Mouse (Mus musculus) left cerebral cortex, postnatal 25 days (tissue): ENCODE results near the gene Cbx4. TPM values are rescaled to one million over a fixed set of nuclear protein-coding genes. Genes with fewer than 3 reads are reported as not detected.
"Not testable (repeated sequence)": the region's sequence is repeated elsewhere in the genome, so short reads cannot be mapped to it uniquely, and the experiment has no call there.

ENCODE experiments used
- DNase-seq, 2 experiments: peaks; one replicate each; pipeline ENCODE4 v3.0.0; 2022; ENCODE audit warnings: low spot score in 2 of 2, mixed read lengths in 1 of 2
- intact Hi-C: fragments of 180-260 bp; cut with DNase I; formaldehyde crosslinking; loops from one replicate; pipeline ENCODE4 v1.15.1; 2025
- total RNA-seq, 2 experiments: library from RNA; stranded (reverse); gene quantifications; 2 replicates each; pipeline ENCODE4 v1.2.3; 2021

The Cbx4 gene
- total RNA-seq, 2 experiments from 2014 or later, result 59.5 to 66.2 TPM

DNA sequence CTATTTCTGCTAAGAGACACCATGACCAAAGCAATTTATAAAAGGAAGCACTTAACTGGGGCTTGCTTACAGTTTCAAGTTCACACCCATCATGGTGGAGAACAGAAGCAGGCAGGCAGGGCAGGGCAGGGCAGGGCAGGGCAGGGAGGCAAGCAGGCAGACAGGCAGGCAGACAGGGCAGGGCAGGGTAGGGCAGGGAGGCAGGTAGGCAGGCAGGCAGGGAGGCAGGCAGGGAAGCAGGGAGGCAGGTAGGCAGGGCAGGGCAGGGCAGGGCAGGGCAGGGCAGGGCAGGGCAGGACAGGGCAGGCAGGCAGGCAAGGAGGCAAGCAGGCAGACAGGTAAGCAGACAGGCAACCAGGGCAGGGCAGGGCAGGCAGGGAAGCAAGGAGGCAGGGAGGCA lies 26.7 kb upstream of the Cbx4 start:
- intact Hi-C loops, result loop anchor here (5.0 kb wide), 1 partner anchor 75 kb away; no protein-coding TSS in a partner anchor
- no peak for DNase-seq

DNA sequence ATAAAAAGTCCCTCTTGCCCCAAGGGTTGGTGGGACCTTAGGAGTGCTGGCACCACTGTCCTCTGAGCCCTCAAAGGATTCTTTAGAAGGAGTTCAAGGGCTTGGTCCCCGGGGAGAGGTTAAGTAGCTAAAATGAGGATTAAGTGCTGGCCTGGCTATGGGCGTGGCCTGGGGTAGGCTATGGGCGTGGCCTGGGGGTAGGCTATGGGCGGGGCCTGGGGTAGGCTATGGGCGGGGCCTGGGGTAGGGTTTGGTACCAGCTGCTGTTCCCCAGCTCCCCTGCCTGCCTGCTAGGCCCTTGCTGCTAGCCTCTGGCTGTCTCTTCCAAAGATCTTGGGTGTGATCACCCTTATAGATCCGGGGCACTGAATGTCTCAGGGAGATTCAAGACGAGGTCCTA lies 25.3 kb upstream of the Cbx4 start:
- intact Hi-C loops, result loop anchor here (5.0 kb wide), 1 partner anchor 76 kb away; no protein-coding TSS in a partner anchor
- no peak for DNase-seq

DNA sequence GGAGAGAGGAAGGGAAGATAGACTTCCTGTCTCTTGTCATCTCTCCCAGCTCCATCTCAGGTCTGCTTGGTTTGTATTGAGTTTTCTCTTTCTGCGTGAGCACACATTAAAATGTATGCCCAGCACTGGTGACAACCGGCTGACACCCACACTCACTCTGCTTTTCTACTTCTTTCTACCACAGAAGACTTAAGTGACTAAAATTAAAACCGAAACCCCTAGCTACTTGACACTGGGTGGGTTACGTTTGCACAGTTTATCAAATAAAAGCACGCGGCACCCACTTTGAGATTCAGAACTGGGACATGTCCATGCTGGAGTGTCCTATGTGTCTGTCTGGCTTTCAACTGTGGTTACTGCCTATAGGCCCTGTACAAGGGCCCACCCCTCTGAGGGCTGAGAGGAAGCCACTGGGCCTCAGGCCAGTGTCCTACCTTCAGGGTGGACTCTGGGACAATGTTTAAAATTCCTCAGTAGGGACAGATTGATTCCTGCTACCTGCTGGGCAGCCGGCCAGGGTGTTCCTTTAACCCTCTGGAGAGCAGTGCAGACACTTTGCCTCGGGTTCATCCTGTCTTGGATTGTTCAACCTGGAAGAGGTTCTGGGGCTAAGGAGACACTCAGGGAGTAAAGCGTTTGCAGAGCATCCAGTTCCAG lies 23.5 kb upstream of the Cbx4 start:
- DNase-seq, result peak in 1 of 2 experiments; percentile 34
- intact Hi-C loops, result loop anchor here (5.0 kb wide), 1 partner anchor 78 kb away; no protein-coding TSS in a partner anchor

DNA sequence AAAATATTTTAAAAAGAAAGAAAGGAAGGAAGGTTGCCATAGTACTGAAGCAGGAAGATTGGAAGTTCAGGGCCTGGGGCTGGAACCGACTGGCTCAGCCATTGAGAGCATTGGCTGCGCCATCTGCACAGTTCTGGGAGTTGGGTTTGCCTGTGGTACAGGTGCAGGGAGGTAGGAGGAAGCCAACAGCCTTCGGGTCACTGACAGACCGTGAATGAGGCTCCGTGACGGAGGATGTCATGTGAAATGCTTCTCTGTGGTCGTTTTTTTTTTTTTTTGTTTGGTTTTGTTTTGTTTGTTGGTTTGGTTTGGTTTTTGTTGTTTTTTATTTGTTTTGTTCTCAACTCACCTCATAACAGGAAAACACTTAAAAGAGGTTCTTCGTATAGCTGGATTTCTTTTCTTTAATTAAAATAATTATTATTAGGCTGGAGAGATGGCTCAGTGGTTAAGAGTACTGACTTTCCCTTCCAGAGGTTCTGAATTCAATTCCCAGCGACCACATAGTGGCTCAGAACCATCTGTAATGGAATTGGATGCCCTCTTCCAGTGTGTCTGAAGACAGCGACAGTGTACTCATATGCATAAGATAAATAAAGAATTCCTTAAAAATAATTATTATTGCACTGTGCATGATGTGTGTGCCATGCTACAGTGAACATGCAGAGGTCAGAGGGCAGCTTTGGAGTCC lies 22.7 kb upstream of the Cbx4 start:
- DNase-seq, result no peak
- intact Hi-C loops, result no loop called here

DNA sequence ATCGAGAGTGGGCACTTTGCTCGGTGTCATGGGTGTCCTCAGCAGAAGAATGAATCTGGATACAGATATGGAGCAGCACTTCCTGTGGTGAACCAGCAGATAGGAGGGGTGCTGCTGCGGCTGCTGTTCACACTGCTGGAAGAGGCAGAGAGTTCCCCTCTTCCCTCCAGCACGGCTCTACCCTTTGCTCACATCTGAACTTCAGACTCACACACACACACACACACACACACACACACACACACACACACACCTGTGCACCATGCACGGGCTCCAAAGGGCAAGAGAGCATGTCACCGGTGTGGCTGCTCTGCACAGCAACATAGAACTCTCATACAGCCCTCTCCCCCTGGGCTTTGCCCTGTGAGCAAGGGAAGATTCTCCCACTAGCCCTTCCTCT lies 20.3 kb upstream of the Cbx4 start:
- DNase-seq, result no peak
- intact Hi-C loops, result no loop called here

DNA sequence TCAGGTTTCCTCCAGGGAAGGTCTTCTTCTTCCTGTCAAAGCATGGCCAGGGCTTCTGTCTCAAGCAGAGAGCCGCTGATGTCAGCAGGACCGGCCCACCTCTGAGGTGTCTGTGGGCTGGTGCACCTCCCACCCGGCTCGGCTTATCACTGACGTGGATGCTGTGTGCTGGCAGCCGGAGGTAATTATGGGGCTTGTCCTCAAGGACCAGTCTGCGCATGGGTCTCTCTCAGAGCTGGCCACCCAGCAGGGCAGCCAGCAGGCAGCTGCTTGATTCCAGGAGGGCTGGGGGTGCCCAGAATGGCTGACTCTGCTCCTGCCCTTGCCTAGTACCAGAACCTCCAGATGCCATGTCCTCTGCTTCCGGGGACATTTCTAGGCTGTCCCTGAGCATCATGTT lies 19.7 kb upstream of the Cbx4 start:
- intact Hi-C loops, result no loop called here

DNA sequence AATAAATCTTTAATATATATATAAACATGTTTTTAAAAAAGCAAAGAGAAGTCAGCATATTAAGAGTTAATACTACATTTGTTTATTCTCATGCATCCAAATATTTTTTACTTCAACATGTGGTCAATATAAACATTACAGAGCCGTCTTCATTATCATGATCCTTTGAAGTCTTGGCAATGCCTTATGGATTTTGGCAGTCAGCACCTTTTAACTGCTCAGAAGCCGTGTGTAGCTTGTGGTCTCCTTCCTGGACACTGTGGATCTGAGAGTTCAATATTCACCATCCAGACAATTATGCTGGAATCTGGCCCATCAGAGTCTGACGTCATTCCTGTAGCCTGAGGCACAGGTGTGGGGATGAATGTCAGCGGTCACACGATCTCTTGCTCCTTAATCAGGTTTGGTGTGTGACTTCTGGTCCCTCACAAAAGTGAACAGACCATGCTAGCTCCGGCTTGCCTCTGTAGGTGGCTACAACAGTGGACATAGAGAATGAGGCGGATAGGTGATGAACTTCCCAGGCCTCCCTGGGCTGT lies 19.1 kb upstream of the Cbx4 start:
- no peak for DNase-seq
- intact Hi-C loops, result no loop called here

More for the DNA sequence above, 19.7 kb upstream of the Cbx4 start:
- no peak for DNase-seq

DNA sequence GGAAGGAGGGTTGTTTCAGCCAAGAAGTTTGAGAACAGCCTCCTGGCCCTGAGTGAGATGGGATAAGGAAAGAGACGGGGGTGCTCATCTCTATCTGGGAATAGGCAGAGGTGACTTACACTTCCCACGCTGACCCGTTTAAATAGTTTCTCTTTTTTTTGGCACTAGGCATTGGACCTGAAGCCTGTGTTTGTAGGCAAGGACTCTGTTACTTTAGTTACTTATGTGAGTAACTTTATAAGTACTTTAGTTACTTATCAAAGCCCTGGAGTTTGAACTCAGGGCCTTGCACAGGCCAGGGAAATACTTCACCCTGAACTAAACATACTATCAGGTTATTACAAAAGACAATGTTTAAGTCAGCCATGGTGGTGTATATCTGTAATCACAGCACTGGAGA lies 18.0 kb upstream of the Cbx4 start:
- no peak for DNase-seq
- intact Hi-C loops, result no loop called here

DNA sequence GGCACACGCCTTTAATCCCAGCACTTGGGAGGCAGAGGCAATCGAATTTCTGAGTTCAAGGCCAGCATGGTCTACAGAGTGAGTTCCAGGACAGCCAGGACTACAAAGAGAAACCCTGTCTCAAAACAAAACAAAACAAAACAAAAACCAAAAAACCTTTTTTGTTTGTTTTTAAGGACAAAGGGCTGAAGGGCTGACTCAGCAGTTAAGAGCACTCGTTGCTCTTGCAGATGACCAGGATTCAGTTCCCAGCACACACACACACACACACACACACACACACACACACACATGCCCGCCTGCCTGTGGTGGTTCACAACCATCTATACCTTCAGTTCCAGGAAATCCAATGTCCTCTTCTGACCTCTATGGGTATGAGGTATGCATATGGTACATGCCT lies 14.3 kb upstream of the Cbx4 start:
- intact Hi-C loops, DNase-seq: not testable (repeated sequence)

DNA sequence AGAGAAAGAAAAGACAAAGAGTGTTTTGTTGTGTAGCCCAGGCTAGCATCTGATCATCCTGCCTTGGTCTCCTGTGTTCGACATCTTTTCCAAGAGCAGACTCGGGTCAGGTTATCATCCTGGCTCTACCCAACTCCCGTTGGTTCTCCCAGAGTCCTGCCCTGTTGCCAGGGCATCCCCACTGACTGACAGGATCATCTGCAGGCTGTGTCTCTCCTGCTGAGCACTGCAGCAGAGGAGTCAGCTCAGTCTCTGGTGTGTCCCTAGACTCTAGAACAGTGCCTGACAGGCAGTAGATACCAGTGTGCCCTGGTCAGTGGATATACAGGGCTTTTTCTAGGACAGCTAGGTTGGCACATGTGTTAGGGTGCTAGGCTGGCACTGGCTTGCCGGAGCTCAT lies 12.2 kb upstream of the Cbx4 start:
- intact Hi-C loops, result no loop called here
- no peak for DNase-seq

DNA sequence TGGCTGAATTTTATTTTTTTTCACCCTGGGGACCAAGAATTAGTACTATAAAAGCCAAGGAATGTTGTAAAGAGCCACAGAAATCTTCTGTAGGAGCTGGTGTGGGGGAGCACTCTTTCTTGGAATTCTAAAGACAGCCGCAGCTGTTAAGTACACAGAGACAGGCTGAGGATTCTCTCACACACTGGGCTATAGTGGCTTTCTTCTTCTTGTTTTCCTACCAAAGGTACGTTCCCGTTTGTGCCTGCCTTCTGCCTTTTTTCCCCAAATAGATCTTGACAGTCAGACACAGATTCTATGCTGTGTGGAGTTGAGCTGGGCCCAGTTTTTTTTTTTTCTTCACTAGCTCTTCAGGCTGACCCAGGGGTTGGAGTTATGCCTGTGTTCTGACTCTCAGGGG lies 9.4 kb upstream of the Cbx4 start:
- intact Hi-C loops, result no loop called here
- peak in 1 of 2 experiments; percentile 67 for DNase-seq

DNA sequence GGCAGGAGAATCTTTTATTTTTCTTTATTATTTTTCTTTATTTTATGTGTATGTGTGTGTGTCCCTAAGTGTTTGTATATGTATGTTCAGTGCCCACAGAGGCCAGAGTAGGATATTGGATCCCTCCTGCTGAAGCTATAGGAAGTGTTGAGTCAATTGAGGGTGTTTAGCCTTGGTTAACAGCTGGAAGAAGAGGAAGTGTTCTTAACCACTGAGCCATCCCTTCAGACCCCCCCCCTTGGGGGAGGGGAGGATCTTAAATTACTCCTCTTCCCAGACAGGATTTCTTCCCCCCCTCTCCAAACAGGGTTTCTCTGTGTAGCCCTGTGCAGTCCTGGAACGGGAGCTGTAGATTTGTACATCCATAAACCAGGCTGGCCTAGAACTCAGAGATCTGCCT lies 7.3 kb upstream of the Cbx4 start:
- no peak for DNase-seq
- intact Hi-C loops, result no loop called here

DNA sequence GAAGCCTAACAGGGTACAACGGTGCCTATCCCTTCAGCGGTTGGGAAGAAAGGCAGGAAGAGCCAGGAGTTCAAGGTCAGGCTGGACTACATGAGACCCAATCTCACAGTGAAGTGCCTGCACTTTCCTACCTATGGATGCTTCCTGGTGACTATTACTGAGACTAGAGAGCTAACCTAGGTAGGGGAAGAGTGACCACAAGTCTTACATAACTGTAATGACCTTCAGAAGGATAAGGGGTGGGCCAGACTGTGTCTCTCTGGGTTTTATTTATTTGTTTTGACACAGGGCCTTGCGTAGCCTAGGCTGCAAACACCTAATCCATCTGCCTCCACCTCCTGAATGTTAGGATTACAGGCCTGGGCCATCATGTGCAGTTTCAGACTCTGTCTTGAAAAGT lies 6.3 kb upstream of the Cbx4 start:
- DNase-seq, result no peak
- intact Hi-C loops, result no loop called here

DNA sequence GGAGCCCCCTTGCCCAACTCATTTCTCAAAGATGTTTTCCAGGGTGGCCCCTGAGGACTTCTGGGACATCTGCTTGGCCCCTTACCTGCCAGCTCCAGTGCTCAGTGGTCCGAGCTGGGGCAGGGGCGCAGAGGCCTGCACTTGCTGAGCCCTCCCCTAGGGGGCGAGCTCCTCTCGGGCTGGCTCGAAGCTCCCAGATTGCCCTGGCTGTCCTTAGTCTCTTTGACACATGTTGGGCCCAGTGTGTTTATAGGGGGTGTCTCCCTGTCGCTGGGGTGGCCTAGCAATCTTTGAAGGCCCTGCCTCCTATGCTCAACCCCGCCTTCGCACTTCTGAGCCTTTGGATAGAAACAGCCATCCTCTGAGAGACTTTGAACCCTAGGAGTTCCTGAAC lies 5.6 kb upstream of the Cbx4 start:
- no peak for DNase-seq
- intact Hi-C loops, result no loop called here

DNA sequence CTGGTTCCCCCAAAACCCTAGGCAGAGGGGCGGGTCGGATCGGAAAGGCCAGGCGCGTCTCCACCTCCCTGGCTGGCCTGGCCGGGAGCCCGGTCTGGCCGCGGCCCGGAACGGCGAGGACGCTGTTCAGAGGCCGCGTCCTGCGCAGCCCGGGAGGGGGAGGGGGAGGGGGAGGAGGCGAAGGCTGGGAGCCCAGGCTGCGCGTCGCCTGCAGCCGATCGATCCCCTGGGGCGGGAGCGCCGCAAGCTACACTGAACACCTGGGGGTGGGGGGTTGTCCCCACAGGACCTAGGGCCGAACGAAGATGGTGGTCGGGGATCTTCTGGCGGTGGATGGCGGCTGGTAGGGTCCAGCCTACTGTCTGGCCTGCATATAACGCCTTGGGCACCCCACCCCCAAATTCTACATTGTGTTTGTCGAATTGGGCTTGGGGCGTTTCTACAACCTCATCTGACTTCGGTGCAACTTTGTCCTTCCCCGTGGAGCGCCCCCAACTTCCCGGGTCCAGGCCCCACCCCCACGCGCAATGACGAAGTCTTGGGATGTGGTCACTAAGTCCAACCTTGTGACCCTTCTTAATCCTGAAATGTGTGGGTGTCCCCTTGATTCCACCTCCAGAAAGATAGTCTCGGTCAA lies 5.1 kb upstream of the Cbx4 start:
- DNase-seq, result peak in 1 of 2 experiments; percentile 20
- intact Hi-C loops, result no loop called here

DNA sequence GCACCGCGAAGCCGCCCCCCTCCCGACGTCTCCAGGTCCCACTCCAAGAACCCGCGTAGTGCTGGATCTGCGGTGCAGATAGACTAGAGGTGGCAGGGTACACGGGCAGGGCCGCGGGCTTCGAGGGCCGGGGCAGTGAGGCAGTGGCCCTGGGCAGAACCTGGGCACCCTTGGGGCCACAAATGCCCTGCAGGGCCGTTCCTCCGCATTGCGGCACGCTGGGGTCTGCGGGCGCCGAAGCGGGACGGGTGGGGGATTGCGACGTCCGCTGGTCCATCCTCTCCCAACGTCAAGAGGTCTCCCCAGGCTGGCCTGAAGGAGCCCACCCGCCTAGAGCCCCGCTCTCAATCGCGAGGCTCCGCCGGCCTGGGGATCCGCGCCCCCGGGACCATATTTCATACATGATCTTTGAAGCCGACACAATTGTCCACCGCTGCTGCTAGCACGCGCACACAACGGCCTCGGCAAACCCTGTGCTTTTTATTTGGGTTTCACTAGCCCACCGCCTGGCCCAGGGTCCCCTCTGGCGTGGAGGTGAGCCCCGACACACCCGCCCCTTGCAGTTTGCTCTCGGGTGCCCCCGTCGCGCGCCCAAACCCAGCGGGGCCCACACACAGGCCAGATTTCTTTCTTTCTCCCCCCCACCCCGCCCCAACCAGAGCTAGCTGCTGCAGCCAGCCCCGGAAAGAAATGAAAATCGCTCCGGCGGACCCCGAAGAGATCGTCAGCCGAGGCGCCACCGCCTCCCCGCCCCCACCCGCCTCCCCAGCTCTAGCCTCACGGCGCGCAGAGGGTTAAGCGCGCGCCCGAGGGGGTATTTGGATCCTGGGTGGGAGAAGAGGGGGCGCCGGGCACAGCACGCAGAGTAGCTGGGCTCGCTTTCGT lies 4.3 kb upstream of the Cbx4 start:
- no peak for DNase-seq
- intact Hi-C loops, result no loop called here

DNA sequence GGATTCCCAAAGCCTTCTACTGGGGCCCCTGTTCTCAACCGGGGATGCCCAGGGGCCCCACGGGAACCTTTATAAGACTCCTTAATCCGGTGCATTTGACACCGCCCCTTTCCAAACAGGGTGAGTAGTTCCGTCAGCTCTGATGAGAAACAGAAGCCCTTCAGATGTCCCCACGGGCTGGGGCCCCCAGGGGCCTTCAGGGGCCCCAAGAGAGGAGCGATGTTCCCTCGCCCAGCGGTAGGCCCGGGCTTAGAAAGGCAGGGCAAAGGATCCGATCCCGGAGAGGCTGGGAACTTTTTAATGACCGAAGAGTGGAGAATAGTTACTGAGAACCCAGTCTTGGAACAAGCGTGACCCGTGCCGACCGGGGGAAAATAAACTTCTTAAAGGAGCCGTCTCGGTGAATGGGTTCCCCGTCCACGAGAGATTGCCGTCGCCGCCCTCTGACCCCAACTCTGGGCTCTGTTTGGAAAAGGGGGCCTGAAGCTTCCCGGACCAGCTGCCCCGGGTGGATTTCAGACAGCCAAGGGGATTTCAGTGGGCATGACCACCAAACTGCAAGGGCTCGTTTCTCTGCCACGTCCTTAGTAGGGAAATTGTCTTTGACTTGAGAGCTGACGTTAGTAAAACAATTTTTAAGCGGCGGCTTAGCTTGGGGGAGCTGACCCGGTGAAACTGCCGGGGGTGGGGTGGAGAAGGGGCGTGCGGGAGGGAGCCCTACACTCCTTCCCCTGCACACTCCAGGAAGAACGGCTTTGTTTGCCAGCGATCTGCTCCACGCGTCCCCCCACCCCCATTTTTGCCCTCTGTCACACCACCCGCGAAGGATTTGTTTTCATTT lies 3.4 kb upstream of the Cbx4 start:
- no peak for DNase-seq
- intact Hi-C loops, result loop anchor here (2.0 kb wide), 1 partner anchor 101 kb away; no protein-coding TSS in a partner anchor

DNA sequence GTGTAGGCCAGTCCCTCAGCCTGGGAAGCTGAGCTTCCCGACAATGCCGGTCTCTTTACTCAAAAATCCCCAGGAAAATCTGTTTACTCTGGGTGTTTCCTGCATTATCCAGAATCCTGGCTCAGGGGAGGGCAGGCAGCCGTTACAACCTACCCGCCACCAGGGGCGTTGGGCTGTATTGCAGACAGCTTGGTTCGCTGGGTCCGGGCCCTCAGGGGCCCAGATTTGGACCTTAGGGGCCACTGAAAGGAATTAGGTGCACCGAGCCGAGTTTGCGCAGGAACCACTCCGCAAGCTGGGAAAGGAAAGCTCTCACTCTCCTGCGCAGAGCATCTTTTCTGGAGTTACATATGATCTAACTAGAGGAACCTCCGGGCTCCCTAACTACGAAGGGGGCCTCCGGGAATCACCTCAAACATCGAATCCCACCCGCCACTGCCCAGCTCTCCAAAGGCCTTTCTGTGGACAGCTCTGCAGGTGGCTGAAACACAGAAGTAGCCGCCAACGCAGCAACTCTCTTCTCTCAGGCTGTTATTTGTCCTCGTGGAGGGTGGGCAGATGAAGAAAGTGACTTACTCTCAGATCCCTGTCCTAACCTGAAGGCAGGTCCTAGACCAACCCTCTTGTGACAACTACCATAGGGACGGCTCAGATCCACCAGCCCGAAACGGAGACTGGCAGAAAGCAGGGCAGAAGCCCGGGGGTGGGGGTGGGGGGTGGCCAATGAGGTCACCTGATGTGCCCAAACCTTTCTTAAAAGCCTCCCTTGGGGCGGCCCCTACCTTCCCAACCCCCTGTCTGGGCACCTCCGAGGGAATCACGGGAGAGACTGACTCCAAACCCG lies 2.6 kb upstream of the Cbx4 start:
- no peak for DNase-seq
- intact Hi-C loops, result loop anchor here (2.0 kb wide), 1 partner anchor 102 kb away; no protein-coding TSS in a partner anchor
